Mouse (Mus musculus) embryo, embryonic 10 days (tissue): ENCODE results near the gene Gzmd.

ENCODE experiments used
- DNase-seq: peaks from one replicate; pipeline ENCODE4 v3.0.0-alpha.2; 2015; ENCODE audit warnings: low spot score

Gzmd gene

GRCm38 (mm10) chr14:56082016-56082415, 50.4 kb downstream of the Gzmd start:
- no peak for DNase-seq
